Mouse (Mus musculus) erythroblast, embryonic 14.5 days (primary cell): ENCODE measurements at regions not wholly inside any gene's neighbourhood (a gene's known extent, or its start where the extent isn't known, plus 50 kb on each side); places are given as distances from the start of the nearest gene placed in this dataset.

Source experiments
- H3K27me3 ChIP-seq: 2 replicates; pipeline ENCODE4 v1.6.1; 2012; ENCODE audit warnings: inconsistent platforms; ENCODE audit not compliant: control insufficient read depth
- H3K36me3 ChIP-seq: 2 replicates; pipeline ENCODE4 v1.6.1; 2012; ENCODE audit warnings: mild to moderate bottlenecking, inconsistent platforms; ENCODE audit not compliant: control insufficient read depth
- H3K4me1 ChIP-seq: 2 replicates; pipeline ENCODE4 v1.6.1; 2012; ENCODE audit warnings: inconsistent platforms; ENCODE audit not compliant: control insufficient read depth
- H3K4me3 ChIP-seq: replicated peaks from 2 replicates; pipeline ENCODE3; 2012; ENCODE audit warnings: moderate library complexity, mild to moderate bottlenecking, inconsistent platforms
- H3K9me3 ChIP-seq: 2 replicates; pipeline ENCODE4 v1.6.1; 2012; ENCODE audit warnings: low read length, inconsistent platforms, mixed read lengths; ENCODE audit not compliant: control insufficient read depth
- GATA1 ChIP-seq: IDR thresholded peaks from 2 replicates; pipeline ENCODE4 v1.6.1; 2012; ENCODE audit warnings: low read length, inconsistent platforms, mixed read lengths
- TAL1 ChIP-seq: IDR thresholded peaks from 3 replicates; pipeline ENCODE4 v1.6.1; 2012; ENCODE audit warnings: low read length, inconsistent platforms, mixed read lengths

DNA sequence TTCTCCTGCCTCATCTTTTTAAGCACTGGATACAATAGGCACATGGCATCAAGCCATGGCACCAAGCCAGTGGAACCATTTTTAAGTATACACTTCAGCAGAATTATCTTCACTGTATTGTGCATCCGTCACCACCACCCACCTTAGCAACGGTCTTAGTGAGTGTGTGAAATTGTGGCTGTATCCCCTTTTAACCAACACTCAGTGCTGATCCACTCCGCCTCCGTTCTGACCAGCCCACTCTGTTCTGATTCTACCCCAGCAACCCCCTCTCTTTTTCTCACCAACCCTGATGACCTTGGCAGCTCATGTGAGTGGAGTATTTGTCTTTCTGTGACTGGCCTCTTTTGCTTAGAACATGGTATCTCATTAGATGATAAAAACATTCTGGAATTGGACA, 662.2 kb downstream of the Zfp706 start:
- no peak for TF ChIP-seq GATA1
- no peak for TF ChIP-seq TAL1
- H3K4me1 ChIP-seq = peaks cover 20% of the 10 kb centered on the region
- H3K4me3 ChIP-seq = no peak overlapping the region
- H3K36me3 ChIP-seq = no peaks in the 10 kb centered on the region
- no peaks in the 10 kb centered on the region for H3K9me3 ChIP-seq
- peaks cover 53% of the 10 kb centered on the region for H3K27me3 ChIP-seq

DNA sequence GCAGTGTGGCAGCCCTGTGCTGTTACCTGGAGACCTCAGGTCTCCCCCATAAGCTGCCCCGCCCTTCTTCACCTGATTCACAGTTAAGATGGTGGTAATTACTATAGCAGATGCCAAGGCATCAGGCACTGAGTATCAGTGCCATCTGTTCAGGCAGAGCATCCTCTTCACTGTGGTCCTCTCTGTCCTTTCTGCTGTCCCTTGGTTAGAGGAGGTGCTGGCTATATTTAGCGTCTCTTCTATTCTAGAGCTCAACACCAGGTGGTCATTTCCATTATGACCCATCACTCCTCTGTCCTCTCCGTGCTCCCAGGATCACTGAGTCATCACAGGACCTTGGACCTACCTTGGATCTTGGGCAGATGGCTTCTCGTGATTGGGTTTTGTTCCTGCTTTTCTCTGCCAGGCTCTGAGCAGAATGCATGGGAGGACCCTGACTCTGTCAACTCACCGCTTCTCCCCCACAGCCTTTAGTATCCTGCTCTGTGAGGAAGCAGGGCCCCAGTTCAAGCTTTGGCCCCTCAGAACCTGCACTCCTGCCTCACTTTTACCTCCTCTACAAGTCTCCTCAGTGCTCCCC, 667.5 kb downstream of the Zfp706 start:
- no peak overlapping the region for H3K4me3 ChIP-seq
- H3K27me3 ChIP-seq = peaks cover 48% of the 10 kb centered on the region
- H3K9me3 ChIP-seq = no peaks in the 10 kb centered on the region
- TF ChIP-seq TAL1 = no peak
- H3K4me1 ChIP-seq = peaks cover 58% of the 10 kb centered on the region
- H3K36me3 ChIP-seq = no peaks in the 10 kb centered on the region

DNA sequence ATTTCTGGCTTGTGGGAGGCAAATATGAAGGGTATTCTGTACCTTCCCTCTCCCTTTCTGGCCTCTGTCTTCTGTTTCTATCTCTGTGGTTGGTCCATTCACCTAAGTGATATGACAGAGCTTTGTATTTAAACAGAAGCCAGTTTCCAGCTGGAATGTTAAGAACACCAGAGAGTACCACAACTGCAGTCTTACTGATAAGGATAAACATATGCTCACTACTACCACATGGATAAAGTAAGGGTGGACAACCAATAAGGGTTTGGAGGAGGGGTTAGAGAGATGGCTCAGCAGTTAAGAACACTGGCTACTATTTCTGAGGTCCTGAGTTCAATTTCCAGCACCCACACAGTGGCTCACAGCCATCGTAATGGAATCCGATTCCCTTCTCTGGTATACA, 668.8 kb downstream of the Zfp706 start:
- Histone ChIP-seq H3K9me3 (no peaks in the 10 kb centered on the region), H3K4me3 (no peak overlapping the region), H3K27me3 (peaks cover 55% of the 10 kb centered on the region), H3K36me3 (no peaks in the 10 kb centered on the region), H3K4me1 (peaks cover 59% of the 10 kb centered on the region)
- TF ChIP-seq TAL1 = peak; percentile 58; the same call in 2 of the 3 replicates
- peak; percentile 64; the same call in 1 of the 2 replicates for TF ChIP-seq GATA1

DNA sequence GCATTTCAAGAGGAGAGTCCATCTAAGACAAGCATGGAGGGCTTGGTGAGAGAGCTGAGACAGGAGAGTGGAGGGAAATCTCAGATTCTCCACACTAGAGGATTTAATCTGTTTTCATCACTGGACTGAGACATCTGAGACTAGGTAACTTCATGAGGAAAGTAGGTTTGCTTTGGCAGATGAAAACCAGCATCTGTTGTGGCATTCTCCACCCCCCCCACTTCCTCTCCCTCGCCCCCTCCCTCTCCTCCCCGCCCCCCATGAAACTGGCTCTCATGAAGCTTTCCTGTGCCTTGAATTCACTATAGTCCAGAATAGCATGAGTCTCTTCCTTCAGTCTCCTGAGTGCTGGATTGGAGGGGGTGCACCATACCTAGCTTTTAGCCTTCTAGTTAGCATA, 670.7 kb downstream of the Zfp706 start:
- Histone ChIP-seq H3K9me3 (no peaks in the 10 kb centered on the region), H3K36me3 (no peaks in the 10 kb centered on the region), H3K4me3 (no peak overlapping the region), H3K4me1 (peaks cover 62% of the 10 kb centered on the region), H3K27me3 (peaks cover 62% of the 10 kb centered on the region)
- TF ChIP-seq TAL1 = no peak

DNA sequence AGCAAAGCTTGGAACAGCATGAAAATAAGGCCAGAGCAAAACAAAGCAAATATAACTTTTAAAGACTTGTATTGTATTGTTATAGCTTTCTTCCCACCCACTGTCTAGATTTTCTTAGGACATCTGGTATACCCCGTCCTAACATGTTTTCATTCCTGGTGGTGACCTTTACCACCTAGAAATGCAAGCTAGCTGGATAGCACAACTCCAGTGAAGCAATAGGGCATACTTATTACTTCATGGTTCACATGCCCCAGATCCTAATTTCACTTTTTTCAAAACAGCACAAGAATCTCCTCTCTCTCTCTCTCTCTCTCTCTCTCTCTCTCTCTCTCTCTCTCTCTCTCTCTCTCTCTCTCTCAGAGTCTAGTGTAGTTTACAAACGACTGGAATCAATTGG, 672.5 kb downstream of the Zfp706 start:
- peaks cover 69% of the 10 kb centered on the region for H3K4me1 ChIP-seq
- TF ChIP-seq GATA1 = no peak
- no peak for TF ChIP-seq TAL1
- H3K27me3 ChIP-seq = peaks cover 76% of the 10 kb centered on the region
- H3K4me3 ChIP-seq = no peak overlapping the region
- H3K36me3 ChIP-seq = no peaks in the 10 kb centered on the region
- H3K9me3 ChIP-seq = no peaks in the 10 kb centered on the region

DNA sequence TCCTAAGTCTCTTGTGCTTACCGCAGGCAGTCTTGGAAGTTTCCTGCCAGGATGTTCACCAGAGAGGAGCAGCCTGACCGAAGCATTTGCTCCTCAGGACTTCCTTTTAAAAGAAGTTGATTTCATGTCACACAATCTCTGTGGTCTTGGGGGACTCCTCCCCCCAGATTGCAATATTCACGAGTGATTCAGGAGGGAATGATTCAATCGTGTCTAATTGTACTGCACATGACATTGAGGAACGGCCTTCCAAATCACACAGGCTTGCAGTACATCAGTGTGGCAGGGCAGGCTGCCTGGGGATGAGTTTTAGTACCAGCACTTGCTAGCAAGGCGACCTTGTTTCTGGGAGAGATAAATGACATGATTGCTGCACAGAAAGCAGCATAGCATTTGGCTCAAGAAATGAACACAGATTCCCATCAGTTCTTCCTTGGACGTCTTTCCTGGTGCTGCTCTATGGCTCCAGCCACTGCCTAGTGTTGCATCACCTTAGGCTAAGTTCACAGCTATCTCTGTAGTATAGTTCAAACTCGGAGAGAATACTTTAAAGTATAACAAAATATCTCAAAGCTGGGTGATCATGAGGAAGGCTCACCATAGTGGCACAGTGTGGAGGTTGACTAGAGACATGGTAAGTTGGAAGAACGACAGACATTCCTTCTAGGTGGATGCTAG, 673.0 kb downstream of the Zfp706 start:
- TF ChIP-seq GATA1 (no peak), TAL1 (no peak)
- H3K4me3 ChIP-seq = no peak overlapping the region
- peaks cover 69% of the 10 kb centered on the region for H3K4me1 ChIP-seq
- no peaks in the 10 kb centered on the region for H3K36me3 ChIP-seq
- peaks cover 78% of the 10 kb centered on the region for H3K27me3 ChIP-seq
- no peaks in the 10 kb centered on the region for H3K9me3 ChIP-seq

DNA sequence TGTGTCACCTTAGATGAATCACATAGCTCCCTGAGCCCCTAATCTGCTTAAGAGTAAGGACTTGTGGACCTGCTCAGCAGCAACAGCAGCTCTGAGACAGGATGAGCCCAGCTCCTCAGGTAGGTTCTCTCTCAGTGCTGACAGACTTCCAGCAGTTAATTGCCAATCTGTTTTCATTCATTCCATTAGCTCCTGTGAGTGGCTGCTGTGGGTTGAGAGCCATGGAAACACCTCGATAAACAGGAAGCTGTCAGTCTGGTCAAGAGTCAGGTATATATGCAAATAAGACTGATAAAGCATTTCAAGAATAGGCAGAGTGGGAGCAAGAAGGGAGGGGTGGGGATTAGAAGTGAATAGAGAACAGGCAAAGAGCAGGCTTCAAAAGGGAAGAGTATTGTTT, 673.7 kb downstream of the Zfp706 start:
- TF ChIP-seq TAL1 (no peak), GATA1 (no peak)
- Histone ChIP-seq H3K9me3 (no peaks in the 10 kb centered on the region), H3K27me3 (peaks cover 83% of the 10 kb centered on the region), H3K36me3 (no peaks in the 10 kb centered on the region), H3K4me3 (no peak overlapping the region), H3K4me1 (peaks cover 66% of the 10 kb centered on the region)

DNA sequence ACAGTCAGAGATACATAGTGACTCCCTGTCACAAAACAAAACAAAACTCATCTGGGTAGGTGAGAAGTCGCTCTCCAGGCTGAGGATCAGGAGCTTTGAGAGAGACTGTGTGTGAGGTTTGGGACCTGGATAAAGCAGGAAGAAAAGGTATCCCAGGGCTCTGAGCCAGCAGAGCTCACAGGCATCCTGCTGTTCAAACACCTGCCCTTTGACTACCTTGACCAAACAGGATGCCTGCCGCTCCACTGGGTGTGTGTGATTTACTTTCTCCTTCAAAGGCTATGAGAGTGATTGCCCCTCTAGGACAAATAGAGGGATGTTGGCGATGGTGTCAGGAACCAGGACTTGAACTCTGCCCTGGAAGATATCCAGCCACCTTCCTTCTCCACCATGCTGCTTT, 674.3 kb downstream of the Zfp706 start:
- no peak for TF ChIP-seq TAL1
- no peak for TF ChIP-seq GATA1
- peaks cover 84% of the 10 kb centered on the region for H3K27me3 ChIP-seq
- no peak overlapping the region for H3K4me3 ChIP-seq
- H3K36me3 ChIP-seq = no peaks in the 10 kb centered on the region
- H3K9me3 ChIP-seq = no peaks in the 10 kb centered on the region
- H3K4me1 ChIP-seq = peaks cover 62% of the 10 kb centered on the region
